Mouse (Mus musculus): ENCODE results near the gene Gna14.

DNA sequence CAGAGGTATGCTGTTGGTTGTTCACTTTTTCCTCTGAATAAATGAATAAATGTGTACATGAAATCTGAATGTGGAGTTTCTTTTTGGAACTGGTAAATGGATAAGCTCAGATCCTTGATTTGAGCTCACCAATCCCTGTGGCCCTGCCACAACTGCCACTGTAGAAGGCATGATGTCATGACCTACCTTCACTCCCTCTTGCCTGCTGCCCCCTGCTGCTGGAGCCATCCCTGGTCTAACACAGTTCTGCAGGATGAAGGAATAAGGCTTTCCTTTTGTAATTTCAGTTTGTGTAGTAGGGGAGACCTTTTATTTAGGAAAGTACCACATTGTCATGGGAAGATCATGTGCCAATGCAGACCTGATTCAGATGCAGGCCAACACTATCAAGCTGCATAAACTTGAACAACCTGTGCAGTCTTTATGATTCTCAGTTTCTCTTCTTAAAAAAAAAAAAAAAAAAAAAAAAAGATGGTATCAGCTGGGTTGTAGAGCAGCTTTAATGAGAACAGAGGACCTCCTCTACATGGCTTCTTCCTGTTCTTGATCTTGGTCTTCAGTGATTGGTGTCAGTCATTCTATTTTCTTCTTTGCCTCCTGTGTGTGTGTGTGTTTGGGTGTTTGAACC, 93.8 kb downstream of the Gna14 start:
- TF ChIP-seq CTCF (IDR thresholded peaks at IDR 0.05), result peak; percentile 60
- TF ChIP-seq EP300 (IDR thresholded peaks at IDR 0.05; ENCODE audit: insufficient read depth, low read depth, low read length), result no peak
- TF ChIP-seq POLR2A (IDR thresholded peaks at IDR 0.05; ENCODE audit: insufficient read depth, low read depth, low read length), result no peak

All from heart, adult 2 months (tissue).